Mouse (Mus musculus) gastrocnemius, postnatal 4 days (tissue): ENCODE results near the gene Calu. TPM values are rescaled to one million over a fixed set of nuclear protein-coding genes. Genes with fewer than 3 reads are reported as not detected.

Source experiments
- DNase-seq, 2 experiments: peaks; one replicate each; pipeline ENCODE4 v3.0.0; 2021 to 2022; ENCODE audit warnings: low spot score in 2 of 2, mixed read lengths in 2 of 2
- microRNA-seq: library from miRNA; unstranded; fragments of <30 nt; microRNA quantifications from one replicate; pipeline ENCODE4 v1.2.0, GENCODE M21; 2021
- total RNA-seq, 2 experiments: library from RNA; stranded (reverse); gene quantifications; 2 replicates each; pipeline ENCODE4 v1.2.3; 2021

Calu gene
- total RNA-seq, 2 experiments from 2014 or later = 266 to 268 TPM

GRCm38 (mm10) chr6:29406412-29406811, 58.5 kb downstream of the Calu start:
- no peak for DNase-seq

- no peak for DNase-seq
Measured at GRCm38 (mm10) chr6:29415446-29415845, 67.6 kb downstream of the Calu start.

- DNase-seq = no peak
Measured at GRCm38 (mm10) chr6:29420596-29420995, 72.7 kb downstream of the Calu start.

- DNase-seq = no peak
Measured at GRCm38 (mm10) chr6:29425118-29425517, 77.2 kb downstream of the Calu start.

- DNase-seq = no peak
Measured at GRCm38 (mm10) chr6:29426331-29426730, 78.5 kb downstream of the Calu start.

Small RNAs within 50 kb of the gene (microRNA-seq; reads per million reads assigned to microRNA genes)
- gene Gm26220 (not detected), gene Gm44354 (not detected)

Other genes starting within 250 kb of the Calu start
- 10 to 100 TPM; 20.6 to 21.7 TPM for gene Rbm28, start 183.1 kb upstream of the Calu start, total RNA-seq
- 1 to 10 TPM; 1.0 to 1.4 TPM for gene Prrt4, start 168.5 kb upstream of the Calu start, total RNA-seq
- gene Impdh1, start 131.7 kb upstream of the Calu start, total RNA-seq = 10 to 100 TPM; 25.3 to 29.8 TPM
- 1 to 10 TPM; 7.5 to 9.5 TPM for gene Hilpda, start 75.6 kb upstream of the Calu start, total RNA-seq
- under 1 TPM in 1 of 2 experiments, not detected in 1; 0.31 TPM for gene Fam71f2, start 68.5 kb upstream of the Calu start, total RNA-seq
- not detected for gene Fam71f1, start 28.9 kb upstream of the Calu start, total RNA-seq
- under 1 TPM; 0.44 to 0.98 TPM for gene Opn1sw, start 40.4 kb downstream of the Calu start, total RNA-seq
- 10 to 100 TPM; 20.1 to 28.9 TPM for gene Ccdc136, start 48.2 kb downstream of the Calu start, total RNA-seq
- gene Flnc, start 85.2 kb downstream of the Calu start, total RNA-seq = 100 to 1,000 TPM; 491 to 520 TPM
- gene Atp6v1f, start 119.6 kb downstream of the Calu start, total RNA-seq = 10 to 100 TPM; 90.5 to 92.1 TPM
- gene Atp6v1fnb, start 123.4 kb downstream of the Calu start, total RNA-seq = not detected
- 10 to 100 TPM; 37.6 to 40.5 TPM for gene Kcp, start 159.9 kb downstream of the Calu start, total RNA-seq
- 1 to 10 TPM; 3.7 to 4.5 TPM for gene Irf5, start 178.6 kb downstream of the Calu start, total RNA-seq